Mouse (Mus musculus) intestine, postnatal 0 days (tissue): ENCODE measurements around the gene Col12a1. TPM values are rescaled to one million over a fixed set of nuclear protein-coding genes. Genes with fewer than 3 reads are reported as not detected.

ENCODE experiments used
- ATAC-seq: fragments of 200-750 bp; cut with Nextera tagmentation; 2 replicates; pipeline ENCODE4 v1.8.0; 2017; ENCODE audit warnings: mild to moderate bottlenecking, moderate TSS enrichment, moderate library complexity
- H3K27ac ChIP-seq: fragments of 300-500 bp; sonication (generic); 2 replicates; pipeline ENCODE4 v1.5.1; 2014; ENCODE audit warnings: mild to moderate bottlenecking, low read depth, low read length, moderate library complexity
- H3K27me3 ChIP-seq: fragments of 300-500 bp; sonication (generic); replicated peaks from 2 replicates; pipeline ENCODE4 v1.6.1; 2014; ENCODE audit warnings: low read length, mixed read lengths; ENCODE audit not compliant: control insufficient read depth, insufficient read depth
- H3K36me3 ChIP-seq: fragments of 300-500 bp; sonication (generic); 2 replicates; pipeline ENCODE4 v1.6.1; 2014; ENCODE audit warnings: mild to moderate bottlenecking, moderate library complexity; ENCODE audit not compliant: control insufficient read depth, insufficient read depth
- H3K4me1 ChIP-seq: fragments of 300-500 bp; sonication (generic); replicated peaks from 2 replicates; pipeline ENCODE4 v1.6.1; 2014; ENCODE audit warnings: antibody characterized with exemption, low read length, mixed read lengths; ENCODE audit not compliant: control insufficient read depth, insufficient read depth
- H3K4me2 ChIP-seq: fragments of 300-500 bp; sonication (generic); replicated peaks from 2 replicates; pipeline ENCODE4 v1.6.1; 2014; ENCODE audit warnings: low read depth, mild to moderate bottlenecking, moderate library complexity
- H3K4me3 ChIP-seq: fragments of 300-500 bp; sonication (generic); 2 replicates; pipeline ENCODE4 v1.5.1; 2014; ENCODE audit warnings: low read depth, low read length
- H3K9ac ChIP-seq: fragments of 300-500 bp; sonication (generic); 2 replicates; pipeline ENCODE4 v1.6.1; 2014; ENCODE audit warnings: mild to moderate bottlenecking, low read depth, low read length
- H3K9me3 ChIP-seq: fragments of 300-500 bp; sonication (generic); 2 replicates; pipeline ENCODE4 v1.6.1; 2016; ENCODE audit warnings: mixed run types; ENCODE audit not compliant: control insufficient read depth
- CTCF ChIP-seq: sonication (generic); IDR thresholded peaks from 2 replicates; pipeline ENCODE4 v1.5.1; 2016; ENCODE audit warnings: low read depth, mild to moderate bottlenecking, control low read depth, antibody characterized with exemption, moderate library complexity
- WGBS: fragments of 180-500 bp; shearing (Covaris S2); extraction: QIAGEN DNeasy Blood & Tissue Kit; methylation state at CpG from one replicate; pipeline ENCODE4 v1.1.7; 2014; 5-methylcytosine and 5-hydroxymethylcytosine counted together
- polyA plus RNA-seq: library from polyadenylated mRNA; unstranded; fragments of >200 nt; fragmentation: Nextera tagmentation; extraction: Ambion mirVana; gene quantifications from 2 replicates; pipeline ENCODE4 v1.2.1, GENCODE M21; 2015

The Col12a1 gene
- polyA plus RNA-seq, 1 experiment from 2014 or later: 17.0 TPM

DNA sequence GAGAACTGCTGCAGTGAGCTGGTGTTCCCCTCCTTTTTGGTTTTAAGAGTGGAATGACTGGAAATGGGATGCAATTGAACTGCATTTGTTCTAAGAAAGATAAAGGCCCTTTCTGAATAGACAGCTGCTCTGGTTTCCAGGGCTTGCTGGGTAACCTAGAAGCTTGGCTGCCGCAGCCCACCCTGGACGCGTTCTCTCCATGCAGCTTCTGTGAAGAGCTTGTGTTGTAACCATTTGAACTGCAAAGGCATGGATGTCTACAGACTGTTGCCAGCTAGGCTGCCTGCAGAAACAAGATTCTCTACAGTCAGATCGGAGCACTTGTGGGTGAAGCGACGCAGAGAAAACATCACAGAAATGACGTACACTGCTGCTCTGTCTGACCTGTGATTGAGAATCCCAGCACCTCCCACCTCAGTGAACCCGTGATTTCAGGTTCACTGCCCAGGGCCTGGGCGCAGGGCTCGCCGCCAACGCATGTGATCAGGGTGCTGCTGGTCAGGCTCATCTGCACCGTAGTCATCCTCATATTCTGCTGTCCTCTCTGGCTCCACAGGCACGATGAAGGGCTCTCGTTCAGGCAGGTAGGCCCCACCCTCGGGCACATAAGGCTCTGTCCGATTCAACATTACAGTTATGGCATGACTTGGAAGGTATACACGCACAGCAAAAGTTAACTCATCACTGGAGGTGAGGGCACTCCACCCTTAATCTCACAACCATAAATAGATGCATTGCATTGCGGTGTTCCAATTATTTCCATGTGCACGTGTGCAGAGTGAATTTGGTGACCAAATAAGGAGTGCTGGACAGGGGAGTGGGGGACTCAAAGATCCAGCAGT, 119.0 kb downstream of the Col12a1 start:
- ATAC-seq: no peak
- Histone ChIP-seq H3K4me1 (no peaks in the 10 kb centered on the region), H3K4me3 (no peak overlapping the region), H3K27ac (no peak overlapping the region), H3K9ac (no peak overlapping the region), H3K27me3 (no peaks in the 10 kb centered on the region), H3K9me3 (no peaks in the 10 kb centered on the region), H3K4me2 (no peak overlapping the region), H3K36me3 (peaks cover 6% of the 10 kb centered on the region; the same call in 1 of the 2 replicates)
- TF ChIP-seq CTCF: no peak
- 86% methylated on average over 20 of the region's 20 CpGs for WGBS

DNA sequence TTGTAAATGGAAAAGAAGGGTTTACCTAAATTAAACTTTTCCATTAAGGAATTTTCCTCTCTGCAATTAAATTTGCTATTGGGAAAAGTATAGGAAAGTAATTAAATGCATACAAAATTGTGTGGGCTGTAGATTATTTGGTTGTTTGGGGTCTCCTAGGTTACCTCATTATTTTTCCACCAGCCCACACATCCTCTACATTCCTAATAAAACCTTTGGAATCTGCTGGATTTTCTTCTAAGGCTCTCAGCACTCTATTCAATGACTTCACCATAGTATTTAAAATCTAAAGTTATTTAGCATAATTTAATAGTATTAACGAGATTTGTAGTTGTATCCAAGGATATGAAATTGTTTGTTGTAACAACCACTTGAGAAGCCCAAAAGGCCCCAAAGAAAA, 120.1 kb downstream of the Col12a1 start:
- H3K27ac ChIP-seq: no peak overlapping the region
- no peak for TF ChIP-seq CTCF
- H3K27me3 ChIP-seq: no peaks in the 10 kb centered on the region
- H3K36me3 ChIP-seq: 0 out of 2 replicates have a peak, but pooled peaks cover 3% of the 10 kb centered on the region
- no peaks in the 10 kb centered on the region for H3K4me1 ChIP-seq
- no peak overlapping the region for H3K9ac ChIP-seq
- no peak for ATAC-seq
- H3K4me2 ChIP-seq: no peak overlapping the region
- 59% methylated on average over 1 of the region's 1 CpGs for WGBS
- H3K4me3 ChIP-seq: no peak overlapping the region
- H3K9me3 ChIP-seq: no peaks in the 10 kb centered on the region

GRCm38 (mm10) chr9:79586415-79587195, 132.0 kb downstream of the Col12a1 start:
- 84% methylated on average over 4 of the region's 4 CpGs for WGBS
- Histone ChIP-seq H3K4me2 (no peak overlapping the region), H3K36me3 (no peaks in the 10 kb centered on the region), H3K9ac (no peak overlapping the region), H3K4me3 (no peak overlapping the region), H3K9me3 (no peaks in the 10 kb centered on the region), H3K27ac (no peak overlapping the region), H3K4me1 (no peaks in the 10 kb centered on the region), H3K27me3 (no peaks in the 10 kb centered on the region)
- TF ChIP-seq CTCF: no peak
- ATAC-seq: no peak

DNA sequence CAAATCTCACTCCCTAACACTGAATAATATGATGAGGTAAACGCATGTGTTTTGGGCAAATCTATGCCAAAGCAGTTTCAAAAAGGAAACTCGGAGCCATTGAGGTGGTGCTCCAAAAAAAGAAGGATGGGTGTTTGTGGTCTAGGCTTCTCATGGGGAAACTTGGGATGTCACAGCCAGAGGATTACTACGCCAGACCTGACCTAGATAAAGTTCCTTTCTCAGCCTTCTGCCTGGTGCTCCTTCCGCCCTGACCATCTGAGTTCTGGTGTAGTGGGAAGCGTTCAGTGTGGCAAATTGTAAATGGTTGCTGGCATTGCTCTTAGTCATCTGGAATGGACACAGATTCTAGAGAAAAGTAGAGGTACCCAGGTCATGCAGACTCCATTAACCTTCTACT, 151.8 kb downstream of the Col12a1 start:
- Histone ChIP-seq H3K9ac (no peak overlapping the region), H3K9me3 (no peaks in the 10 kb centered on the region), H3K4me1 (no peaks in the 10 kb centered on the region), H3K4me3 (no peak overlapping the region), H3K36me3 (no peaks in the 10 kb centered on the region), H3K4me2 (no peak overlapping the region), H3K27me3 (no peaks in the 10 kb centered on the region), H3K27ac (no peak overlapping the region)
- ATAC-seq: no peak
- no peak for TF ChIP-seq CTCF
- 88% methylated on average over 5 of the region's 5 CpGs for WGBS

DNA sequence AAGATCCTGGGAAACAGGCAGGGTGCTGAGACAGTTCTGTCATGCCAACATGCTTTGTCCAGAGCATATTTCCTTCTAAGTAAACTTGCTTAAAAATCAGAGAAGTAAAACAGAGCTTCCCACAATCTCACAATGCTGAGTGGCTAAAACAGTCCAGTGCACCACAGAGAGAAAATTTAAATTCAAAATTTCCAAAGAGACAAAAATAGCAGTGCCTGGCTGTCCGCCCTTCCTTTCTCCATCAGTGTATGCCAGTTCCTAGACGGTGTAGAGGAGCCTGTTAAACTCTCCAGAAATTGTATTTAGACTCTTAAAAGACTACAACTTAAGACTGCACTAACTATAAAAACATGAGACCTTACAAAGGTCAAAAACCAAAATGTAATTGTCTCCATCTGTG, 165.3 kb downstream of the Col12a1 start:
- WGBS: 76% methylated on average over 2 of the region's 2 CpGs
- no peak for ATAC-seq
- H3K27ac ChIP-seq: no peak overlapping the region
- no peaks in the 10 kb centered on the region for H3K36me3 ChIP-seq
- no peak overlapping the region for H3K9ac ChIP-seq
- no peaks in the 10 kb centered on the region for H3K9me3 ChIP-seq
- no peak for TF ChIP-seq CTCF
- H3K27me3 ChIP-seq: no peaks in the 10 kb centered on the region
- H3K4me1 ChIP-seq: no peaks in the 10 kb centered on the region
- no peak overlapping the region for H3K4me2 ChIP-seq
- no peak overlapping the region for H3K4me3 ChIP-seq

Other genes with a start within 250 kb of the Col12a1 start
- 1,275 and 1,366 TPM in 2 replicates for gene Cox7a2, start 41.0 kb upstream of the Col12a1 start, polyA plus RNA-seq
- 75.2 and 76.2 TPM in 2 replicates for gene Tmem30a, start 74.7 kb upstream of the Col12a1 start, polyA plus RNA-seq